Mouse (Mus musculus): ENCODE measurements around the gene Rrm1.

Gene Rrm1

DNA sequence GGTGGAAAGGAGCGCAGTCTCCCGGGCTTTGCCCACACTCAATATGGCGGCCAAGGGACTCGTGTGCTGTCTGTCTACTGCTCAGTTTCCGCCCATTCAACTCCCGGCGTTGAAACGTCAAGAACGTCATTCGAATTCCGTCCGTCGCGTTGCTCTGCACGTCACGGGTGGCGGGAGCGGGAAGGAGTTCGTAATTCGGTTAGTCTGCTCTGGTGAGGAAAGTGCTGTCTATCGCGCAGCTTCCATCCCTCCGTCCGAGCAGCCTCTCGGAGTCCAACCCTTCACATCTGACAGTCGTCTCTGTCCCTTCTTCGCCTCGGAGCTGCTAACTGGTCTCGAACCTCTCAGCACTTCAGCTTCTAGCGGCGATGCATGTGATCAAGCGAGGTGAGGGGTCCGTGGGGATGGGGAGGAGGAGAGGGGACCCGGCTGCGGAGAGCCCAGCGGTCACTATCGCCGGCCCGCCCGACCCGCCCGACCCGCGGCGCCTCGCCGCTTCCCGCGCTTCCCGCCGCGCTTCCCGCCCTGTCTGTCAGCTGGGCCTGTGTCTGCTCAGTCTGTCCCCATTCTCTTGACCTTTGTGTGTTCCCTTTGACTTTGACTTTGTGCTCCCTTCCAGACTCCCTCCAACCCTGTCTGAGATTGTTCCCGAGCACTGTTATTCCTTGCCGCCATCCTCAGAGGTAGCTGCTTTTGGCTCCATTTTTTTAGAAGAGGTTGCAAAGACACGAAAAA, at the start of gene Rrm1:
Gene Rrm1 (plus strand): TSS at position 39 of the 735 bp plus-strand sequence.
- in situ Hi-C loops (cut with MboI, MseI): no loop called here

DNA sequence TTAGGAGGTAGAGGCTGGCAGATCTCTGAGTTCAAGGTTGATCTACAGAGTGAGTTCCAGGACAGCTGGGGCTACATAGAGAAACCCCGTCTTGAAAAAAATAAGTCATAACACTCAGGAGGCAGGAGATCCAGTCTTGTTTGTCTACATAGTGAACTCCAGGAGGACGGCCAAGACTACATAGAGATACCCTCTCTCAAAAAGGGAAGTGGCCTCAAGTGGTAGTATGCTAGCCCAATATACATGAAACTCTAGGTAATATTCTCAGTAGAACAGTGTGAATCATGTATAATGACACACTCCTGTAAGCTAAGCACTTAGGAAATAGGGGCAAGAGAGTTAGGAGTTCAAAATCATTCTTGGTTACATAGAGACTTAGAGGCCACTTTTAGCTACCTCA, 47.6 kb upstream of the Rrm1 start:
- in situ Hi-C loops (cut with MboI, MseI): no loop called here

DNA sequence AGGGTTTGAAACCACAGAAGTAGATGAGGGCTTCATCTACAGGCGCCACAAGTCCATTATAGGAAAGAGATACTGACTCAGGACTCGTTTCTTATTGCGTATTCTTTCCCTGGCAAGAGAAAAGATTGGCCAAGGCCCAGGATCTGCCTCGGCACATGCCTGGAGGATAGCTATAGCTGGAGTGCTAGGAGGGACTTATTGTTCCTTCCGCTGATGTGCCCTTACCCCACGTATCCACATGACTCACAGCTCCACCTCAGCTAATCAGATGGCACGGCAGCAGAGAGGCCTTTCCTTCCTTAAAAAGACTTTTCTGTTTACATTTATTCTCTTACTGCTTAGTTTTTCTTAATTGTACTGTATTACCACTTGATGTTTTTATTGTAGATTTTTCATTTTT, 45.6 kb upstream of the Rrm1 start:
- in situ Hi-C loops (cut with MboI, MseI): no loop called here

DNA sequence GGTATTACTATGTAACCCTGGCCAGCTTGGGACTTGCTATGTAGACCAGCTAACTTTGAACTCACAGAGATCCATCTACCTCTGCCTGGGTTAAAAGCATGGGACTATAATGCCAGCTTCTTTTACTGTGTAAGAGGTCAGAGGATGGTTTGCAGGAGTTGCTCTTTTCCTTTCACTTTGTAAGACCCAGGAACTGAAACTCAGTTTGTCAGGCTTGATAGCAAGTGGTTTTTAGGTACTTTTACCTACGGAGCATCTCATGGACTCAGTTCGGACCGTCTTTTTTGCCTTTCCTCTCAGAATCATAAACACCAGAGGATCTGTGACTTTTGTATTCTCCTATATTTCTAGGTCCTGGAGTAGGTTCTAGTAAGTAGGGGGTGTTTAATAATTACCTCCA, 45.2 kb upstream of the Rrm1 start:
- in situ Hi-C loops (cut with MboI, MseI): no loop called here

DNA sequence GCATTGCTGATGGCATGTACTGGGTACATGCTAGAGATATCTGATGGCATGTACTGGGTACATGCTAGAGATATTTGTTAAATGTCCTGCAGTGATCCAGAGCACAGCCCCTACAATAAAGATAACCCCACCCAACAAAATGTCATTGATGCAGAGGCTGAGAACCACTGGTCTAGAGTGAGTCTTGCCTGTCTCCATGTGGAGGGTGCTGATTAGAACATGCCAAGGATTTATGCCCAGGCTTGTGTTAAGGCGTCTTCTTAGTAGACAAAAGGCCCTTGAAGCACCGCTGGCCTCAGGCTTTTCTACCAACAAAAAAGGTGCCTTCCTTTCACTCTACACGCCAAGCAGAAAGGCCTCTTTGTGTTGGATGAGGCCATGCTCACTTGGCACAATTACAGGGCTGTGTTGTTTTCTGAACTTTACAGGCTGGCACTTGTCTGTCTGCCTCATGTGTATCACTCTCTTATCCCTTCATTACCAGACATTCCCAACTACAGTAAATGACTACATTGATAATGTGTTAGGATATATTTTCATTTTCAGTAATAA, 42.2 kb upstream of the Rrm1 start:
- in situ Hi-C loops (cut with MboI, MseI): no loop called here

DNA sequence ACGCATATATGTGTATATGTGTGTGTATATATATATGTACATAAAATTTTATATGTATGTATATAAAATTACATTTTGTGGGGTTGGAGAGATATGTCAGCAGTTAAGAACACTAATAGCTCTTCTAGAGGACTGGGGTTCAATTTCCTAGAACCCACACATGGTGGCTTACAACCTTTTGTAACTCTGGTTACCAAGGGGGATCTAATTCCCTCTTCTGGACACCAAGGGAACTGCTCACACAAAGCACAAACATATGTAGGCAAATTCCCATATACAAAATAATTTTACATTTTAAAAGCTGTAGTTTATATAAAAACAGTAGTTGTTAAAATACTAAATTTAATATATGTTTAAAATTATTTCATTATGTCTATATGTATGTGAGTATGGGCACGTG, 37.4 kb upstream of the Rrm1 start:
- in situ Hi-C loops (cut with MboI, MseI): no loop called here

DNA sequence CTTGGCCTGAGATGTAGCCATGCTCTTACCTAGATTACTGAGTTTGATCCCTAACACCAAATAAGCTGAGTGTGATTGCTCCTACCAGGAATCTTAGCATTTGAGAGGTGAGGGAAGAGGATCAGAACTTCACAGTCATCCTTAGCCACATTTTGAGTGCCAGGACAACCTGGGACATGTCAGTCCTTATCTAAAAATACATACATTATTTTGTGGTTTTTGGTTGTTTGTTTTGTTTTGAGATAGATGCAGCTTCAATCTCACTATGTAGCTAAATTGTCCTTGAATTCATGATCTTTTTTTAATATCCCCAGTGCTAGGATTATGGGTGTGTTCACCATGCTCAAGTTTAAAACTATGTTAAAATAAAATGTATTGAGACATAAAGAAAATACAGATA, 34.1 kb upstream of the Rrm1 start:
- in situ Hi-C loops (cut with MboI, MseI): no loop called here

DNA sequence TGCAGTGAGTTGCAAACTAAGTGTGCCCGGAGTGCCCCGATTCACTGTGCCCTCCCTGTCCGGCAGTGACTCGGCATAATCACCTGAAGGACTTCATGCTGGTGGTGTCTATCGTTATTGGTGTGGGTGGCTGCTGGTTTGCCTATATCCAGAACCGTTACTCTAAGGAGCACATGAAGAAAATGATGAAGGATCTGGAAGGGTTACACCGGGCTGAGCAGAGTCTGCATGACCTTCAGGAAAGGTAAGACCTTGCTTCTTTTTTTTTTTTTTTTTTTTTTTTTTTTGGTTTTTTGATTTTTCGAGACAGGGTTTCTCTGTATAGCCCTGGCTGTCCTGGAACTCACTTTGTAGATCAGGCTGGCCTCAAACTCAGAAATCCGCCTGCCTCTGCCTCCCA, 26.2 kb upstream of the Rrm1 start:
- in situ Hi-C loops (cut with MboI, MseI): loop anchor here in 1 of 2 experiments (5.0 kb wide), 1 partner anchor 158 kb away; the partner anchor contains the start of gene Rhog

DNA sequence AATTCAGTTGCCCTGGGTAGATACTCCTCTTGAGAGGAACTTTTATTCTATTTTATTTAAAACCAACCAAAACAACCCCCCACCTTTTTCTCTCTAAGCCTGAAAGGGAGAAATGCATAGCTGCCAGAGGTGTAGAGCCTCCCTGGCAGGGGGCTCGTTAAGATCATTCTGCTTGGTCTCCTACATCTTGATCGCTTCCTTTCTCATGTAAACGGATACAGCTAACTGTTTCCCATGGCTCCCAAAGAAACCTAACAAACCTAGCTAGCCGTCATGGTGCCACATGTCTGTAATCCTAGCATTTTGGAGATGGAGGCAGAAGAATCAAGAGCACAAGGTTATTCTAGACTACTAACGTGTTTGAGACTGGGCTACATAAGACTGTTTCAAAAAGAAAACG, 25.7 kb upstream of the Rrm1 start:
- in situ Hi-C loops (cut with MboI, MseI): loop anchor here in 1 of 2 experiments (5.0 kb wide), 1 partner anchor 159 kb away; the partner anchor contains the start of gene Rhog

DNA sequence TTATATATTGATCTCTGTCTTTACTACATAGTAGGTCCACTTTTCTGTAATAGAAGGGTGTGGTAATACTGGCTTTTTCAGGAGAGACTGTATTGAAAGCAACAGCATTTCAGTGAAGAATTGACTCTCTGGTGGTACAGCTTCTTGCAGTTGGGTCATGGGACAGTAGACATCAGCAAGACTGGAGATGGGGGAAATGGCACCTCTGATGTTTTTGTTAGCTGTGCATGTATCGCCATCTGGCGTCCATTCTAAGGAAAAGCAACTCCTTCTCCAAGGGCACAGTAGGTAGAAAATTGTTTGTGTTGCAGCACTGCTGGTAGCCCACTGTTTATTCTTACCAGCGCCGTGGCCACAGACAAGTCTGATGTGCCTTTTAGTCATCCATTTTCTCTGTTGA, 24.1 kb upstream of the Rrm1 start:
- in situ Hi-C loops (cut with MboI, MseI): loop anchor here in 1 of 2 experiments (5.0 kb wide), 1 partner anchor 160 kb away; the partner anchor contains the start of gene Rhog

DNA sequence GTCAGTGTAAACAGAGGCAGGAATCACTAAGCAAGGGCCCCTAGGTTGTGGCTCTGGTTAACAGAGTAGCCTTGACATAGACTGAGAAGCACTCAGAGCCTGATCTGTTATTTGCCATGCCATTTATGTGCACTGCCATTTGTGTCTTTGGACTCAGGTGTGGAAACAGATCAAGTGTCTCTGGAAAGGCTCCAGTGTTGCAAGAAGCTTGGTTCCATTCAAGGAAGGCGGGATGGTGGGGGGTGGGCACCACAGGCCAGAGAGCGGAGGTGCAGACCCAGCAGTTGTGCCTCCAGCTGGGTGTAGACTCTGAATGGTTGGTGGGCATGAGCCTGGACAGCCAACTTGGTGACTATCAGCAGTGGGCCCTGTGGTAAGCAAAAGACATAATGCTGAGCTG, 19.5 kb upstream of the Rrm1 start:
- in situ Hi-C loops (cut with MboI, MseI): loop anchor here in 1 of 2 experiments (5.0 kb wide), 1 partner anchor 155 kb away; the partner anchor contains the start of gene Stim1

DNA sequence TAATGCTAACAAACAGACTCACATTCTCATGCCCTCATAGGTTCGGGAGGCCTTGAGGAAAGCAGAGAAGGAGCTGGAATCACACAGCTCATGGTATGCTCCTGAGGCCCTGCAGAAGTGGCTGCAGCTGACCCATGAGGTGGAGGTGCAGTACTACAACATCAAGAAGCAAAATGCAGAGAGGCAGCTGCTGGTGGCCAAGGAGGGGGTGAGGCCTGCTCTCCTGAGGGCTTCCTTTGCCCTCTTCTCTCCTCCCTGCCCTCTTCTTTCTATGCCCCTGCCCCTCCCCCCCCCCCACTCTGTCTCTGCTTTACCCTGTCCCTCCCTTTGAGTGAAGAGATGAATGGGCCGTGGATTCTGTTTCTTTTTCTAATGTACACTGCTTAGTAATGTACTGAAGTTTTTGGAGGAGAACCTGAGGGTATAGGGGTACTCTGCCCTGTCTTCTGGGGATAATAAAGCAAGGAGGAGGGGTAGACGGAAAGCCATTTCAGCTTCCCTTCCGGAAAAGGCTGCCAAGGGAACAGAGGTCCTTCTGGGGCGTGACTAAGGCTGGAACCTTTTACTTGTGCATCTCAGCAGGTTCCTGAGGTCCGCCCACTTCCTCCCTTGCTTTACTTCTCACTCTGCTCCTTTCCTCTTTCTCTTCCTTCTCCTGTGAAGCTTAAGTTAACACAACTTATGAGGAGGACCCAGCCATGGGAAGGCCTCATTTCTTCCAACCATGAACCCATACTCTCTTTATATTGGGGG, 15.4 kb upstream of the Rrm1 start:
- in situ Hi-C loops (cut with MboI, MseI): no loop called here

DNA sequence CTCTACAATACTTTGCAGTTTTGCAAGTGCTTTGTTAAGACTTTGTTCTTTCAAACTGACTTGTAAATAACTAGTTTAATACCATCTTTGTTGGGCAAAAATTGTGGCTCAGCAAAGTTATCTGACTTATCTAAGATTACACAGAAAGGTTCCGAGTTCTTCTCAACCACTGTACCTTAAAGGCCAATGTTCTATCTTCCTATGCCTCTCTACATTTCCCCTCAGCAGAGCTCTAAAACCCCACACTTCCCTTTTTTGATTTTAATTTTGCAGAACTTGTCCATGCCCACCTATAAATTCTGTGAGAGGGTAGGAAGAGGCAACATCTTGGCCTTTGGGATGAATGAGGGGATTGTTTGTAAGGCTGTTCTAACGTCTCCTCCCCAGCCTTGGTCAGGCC, 7.2 kb upstream of the Rrm1 start:
- in situ Hi-C loops (cut with MboI, MseI): no loop called here

DNA sequence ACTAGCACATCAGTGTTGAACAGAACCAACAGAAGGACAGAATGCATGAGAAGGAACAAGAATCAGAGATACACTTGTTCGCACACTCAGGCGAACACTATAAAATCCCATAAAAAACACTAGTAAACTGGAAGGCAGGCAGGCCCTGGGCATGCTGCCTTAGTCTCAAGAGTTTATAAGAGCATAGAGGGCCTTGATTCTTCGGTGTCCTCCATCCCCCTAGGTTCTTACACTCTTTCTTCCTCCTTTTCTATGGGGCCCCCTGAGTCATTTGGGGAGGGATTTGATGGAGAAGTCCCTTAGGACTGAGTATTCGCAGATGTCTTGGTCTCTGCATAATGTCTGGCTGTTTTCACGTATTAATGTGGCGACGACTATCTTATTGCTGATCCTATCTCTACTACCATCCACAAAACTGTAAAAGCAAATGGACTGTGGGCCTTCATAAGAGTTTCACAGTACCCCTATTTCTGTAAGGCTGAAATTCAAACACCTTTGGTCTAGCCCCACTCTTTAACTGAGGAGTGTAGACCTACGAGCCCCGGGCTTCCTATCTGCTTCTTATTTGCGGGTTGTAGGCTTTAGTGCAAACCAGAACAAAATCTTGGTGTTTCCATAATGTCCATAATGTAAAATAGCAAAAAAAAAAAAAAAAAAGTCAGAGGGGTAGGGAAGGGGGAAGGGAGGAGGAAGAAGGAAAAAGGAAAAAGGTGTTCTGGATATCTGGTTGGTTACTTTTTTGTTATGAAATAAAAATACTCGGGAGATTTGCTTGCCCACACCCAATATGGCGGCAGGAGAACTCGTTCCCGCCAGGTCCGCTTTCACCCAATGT, 456 bp upstream of the Rrm1 start:
- in situ Hi-C loops (cut with MboI, MseI): no loop called here

DNA sequence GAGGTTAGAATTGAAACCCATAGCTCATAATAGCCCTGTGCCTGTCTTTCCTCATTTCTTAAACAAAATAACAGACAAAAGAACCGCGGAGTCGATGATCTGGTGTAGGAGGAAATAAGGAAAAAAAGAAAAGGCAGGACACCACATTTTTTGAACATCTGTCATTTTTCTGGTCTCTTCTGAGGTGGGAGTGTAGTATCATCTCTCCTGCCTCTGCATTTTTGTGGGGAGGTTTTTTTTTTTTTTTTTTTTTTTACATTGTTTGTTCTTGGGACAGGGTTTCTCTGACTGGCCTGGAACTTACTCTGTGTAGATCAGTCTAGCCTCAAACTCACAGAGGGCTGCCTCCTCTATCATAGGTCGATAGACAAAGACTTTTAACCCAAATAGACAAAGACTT, 937 bp downstream of the Rrm1 start:
- in situ Hi-C loops (cut with MboI, MseI): no loop called here

DNA sequence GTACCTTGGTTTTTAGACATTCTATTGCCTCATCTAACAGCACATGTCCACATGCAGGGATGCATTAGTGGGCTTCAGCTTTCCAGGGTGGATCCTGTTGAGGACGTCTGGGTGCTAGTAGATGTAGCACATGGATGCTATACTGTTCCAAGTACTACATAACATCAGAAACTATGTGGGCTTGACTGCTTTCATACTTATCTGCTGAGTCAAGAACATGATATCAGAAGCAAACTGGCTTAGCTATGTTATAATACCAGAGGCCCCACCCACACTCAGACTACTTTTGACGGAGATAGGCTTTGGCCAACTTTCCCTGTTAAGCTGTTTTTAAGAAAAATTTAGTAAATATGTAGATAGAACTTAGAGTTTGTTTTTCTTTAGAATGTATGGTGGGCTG, 2.8 kb downstream of the Rrm1 start:
- in situ Hi-C loops (cut with MboI, MseI): no loop called here

DNA sequence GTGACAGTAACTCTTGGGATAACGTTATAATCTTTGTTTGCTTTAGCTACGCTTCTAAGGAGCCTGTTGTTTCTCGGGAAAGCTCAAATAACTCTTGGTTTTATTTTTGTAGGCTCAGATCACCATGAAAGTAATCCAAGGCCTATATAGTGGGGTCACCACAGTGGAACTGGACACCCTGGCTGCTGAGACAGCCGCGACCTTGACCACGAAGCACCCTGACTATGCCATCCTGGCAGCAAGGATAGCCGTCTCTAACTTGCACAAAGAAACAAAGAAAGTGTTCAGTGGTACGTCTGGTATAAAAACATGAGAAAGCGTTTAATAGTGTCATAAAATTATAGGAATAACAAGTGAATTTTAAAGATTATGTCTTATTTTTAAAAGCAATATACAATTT, 4.9 kb downstream of the Rrm1 start:
- in situ Hi-C loops (cut with MboI, MseI): no loop called here

DNA sequence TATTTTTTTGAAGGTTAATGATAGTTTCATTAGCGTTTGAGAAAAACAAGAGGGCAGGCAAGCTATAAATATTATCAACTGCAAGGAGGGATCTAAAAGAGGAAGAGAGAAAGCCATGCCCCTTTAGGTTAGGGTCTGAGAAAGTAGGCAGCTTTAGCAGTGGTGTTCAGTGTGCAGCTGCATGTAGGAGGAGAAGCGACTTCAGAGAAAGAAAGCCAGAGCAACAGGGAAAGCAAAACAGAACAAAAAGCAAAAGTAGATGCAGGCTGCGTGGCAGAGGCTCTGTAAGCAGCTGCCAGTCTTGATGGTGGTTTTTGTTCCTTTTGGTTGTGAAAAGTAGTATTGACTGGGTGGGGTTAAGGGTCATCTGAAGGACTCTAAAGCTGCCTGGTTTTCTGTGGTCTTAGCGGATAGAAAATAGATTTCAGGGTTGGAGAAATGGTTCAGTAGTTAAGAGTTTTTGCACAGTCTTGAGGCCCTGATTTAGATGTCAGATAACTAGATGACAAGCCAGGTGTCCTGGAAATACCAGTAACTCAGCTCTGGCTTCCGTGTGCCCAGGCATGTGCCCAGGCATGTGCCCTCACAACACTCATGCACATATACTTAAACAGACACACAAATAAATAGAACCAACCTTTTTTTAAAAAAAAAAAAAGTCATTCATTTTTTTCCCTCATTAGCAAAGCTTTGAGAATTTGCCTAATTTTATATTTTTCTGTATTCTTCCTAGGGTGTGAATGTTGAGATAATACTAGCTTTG, 17.3 kb downstream of the Rrm1 start:
- in situ Hi-C loops (cut with MboI, MseI): loop anchor here in 1 of 2 experiments (5.0 kb wide), 1 partner anchor 336 kb away; no protein-coding TSS in a partner anchor

DNA sequence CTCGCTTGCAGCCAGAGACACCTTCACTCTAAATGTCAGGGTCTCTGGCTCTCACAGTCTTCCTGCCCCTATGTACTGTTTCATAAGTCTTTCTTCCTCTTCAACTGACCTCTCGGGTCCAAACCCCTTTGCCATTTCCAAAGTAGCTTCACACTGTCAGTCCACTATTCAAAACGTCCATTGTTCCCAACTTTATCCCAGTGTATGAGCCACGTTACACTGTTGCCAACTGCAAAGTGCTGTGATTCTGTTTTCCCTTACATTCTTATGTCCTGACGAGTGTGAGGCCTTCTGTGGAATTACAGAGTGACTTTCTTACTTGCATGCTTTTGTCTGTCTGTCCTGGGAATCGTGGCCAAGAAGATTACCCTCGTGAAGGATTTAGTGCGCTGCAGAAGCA, 26.1 kb downstream of the Rrm1 start:
- in situ Hi-C loops (cut with MboI, MseI): no loop called here

DNA sequence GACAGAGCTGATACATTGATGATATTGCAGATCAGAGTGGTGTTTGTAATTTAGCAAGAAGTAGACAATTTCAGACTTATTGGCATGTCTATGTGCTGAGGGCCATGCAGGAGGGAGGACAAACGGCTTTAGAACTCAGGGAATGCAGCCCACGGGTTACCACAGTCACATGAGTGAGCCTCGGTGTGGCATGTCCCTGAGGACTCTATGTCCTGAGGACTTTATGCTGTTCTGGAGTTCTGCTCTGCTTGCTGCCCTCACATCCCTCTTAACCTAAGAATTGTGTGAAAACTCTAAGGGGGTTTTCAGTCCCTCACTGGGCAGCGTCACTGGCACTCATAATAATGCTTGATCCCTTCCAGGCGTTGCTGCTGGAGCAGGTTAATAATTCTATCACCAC, 31.2 kb downstream of the Rrm1 start:
- in situ Hi-C loops (cut with MboI, MseI): no loop called here

DNA sequence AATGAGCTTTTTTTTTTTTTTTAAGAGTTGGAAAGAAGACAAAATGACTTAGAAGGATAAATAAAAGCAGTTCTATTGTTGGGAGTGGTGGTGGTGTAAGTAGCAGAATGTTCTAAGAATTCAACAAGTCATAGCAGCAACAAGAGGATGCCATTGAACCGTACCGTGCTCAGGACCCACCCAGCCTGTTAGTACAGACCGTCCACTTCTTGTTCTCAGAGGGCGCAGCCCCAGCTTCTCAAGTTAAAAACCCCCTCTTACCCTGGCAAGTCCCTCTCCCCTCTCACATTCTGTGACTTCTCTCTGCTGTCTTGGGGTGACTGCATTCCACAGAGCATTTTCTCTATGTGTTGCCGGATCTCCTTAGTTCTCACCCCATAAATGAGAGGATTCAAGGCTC, 35.1 kb downstream of the Rrm1 start:
- in situ Hi-C loops (cut with MboI, MseI): no loop called here
